ENCODE assay signal across 16 mouse cellular contexts in the genomic region with DNA sequence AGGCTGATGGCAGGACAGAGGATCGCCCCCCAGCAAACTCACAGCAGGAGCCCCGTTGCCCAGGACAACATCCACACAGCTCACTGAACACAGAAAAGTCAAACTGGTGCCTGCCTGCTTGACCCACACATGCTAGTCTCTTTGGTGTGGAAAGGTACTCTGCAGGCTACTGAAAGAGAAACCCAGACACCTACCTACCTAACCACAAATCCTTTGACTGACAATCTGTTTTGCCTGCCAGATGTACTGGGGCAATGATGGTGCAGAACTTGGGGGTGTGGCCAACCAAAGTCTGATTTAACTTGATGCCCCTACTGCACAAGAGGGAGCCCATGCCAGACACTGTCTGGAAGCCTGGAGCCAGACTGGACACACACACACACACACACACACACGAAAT.
"Had no signal": no experiment of that assay in that cellular context is flagged by ENCODE, and none has a peak within 500 bp of the region (broad histone marks: within the 10 kb centered on the region; RNA-seq: fewer than 3 reads in every experiment).

No protein-coding gene starts in this region.

- DNase-seq: kidney, adult 11 months; kidney, postnatal 10 days; lung, adult 2 months; lung, postnatal 4 days; midbrain, embryonic 14.5 days; retina, postnatal 1 day; right cerebral cortex, postnatal 4 days; spleen, adult 18-20 months had no signal

- H3K4me1 ChIP-seq: limb, embryonic 12.5 days; liver, embryonic 15.5 days; stomach, embryonic 15.5 days had no signal

- H3K9me3 ChIP-seq: limb, embryonic 12.5 days; liver, embryonic 15.5 days; midbrain, embryonic 10.5 days; neural tube, embryonic 13.5 days; stomach, embryonic 15.5 days had no signal

- H3K36me3 ChIP-seq: limb, embryonic 12.5 days; liver, embryonic 15.5 days; midbrain, embryonic 10.5 days; neural tube, embryonic 13.5 days; stomach, embryonic 15.5 days had no signal

- H3K4me3 ChIP-seq: left cerebral cortex, adult 2 months; limb, embryonic 12.5 days; liver, embryonic 15.5 days; midbrain, embryonic 10.5 days; myocyte; neural tube, embryonic 13.5 days; stomach, embryonic 15.5 days had no signal

- H3K27me3 ChIP-seq: limb, embryonic 12.5 days; liver, embryonic 15.5 days; neural tube, embryonic 13.5 days; stomach, embryonic 15.5 days had no signal

- H3K4me2 ChIP-seq: limb, embryonic 12.5 days; liver, embryonic 15.5 days; neural tube, embryonic 13.5 days; stomach, embryonic 15.5 days had no signal

- H3K27ac ChIP-seq: left cerebral cortex, adult 2 months; limb, embryonic 12.5 days; liver, embryonic 15.5 days; neural tube, embryonic 13.5 days; stomach, embryonic 15.5 days had no signal

- H3K9ac ChIP-seq: limb, embryonic 12.5 days; liver, embryonic 15.5 days; neural tube, embryonic 13.5 days; stomach, embryonic 15.5 days had no signal

- ATAC-seq: lung, postnatal 0 days had no signal
